Mouse (Mus musculus) lung, adult 2 months (tissue): ENCODE results near the gene Mmp3.

Experiments
- CTCF ChIP-seq: fragments of 200-500 bp; IDR thresholded peaks from 2 replicates; pipeline ENCODE4 v1.5.1; 2011; ENCODE audit warnings: mild to moderate bottlenecking, low read length, control low read depth; ENCODE audit not compliant: insufficient read depth
- POLR2A ChIP-seq: fragments of 200-500 bp; IDR thresholded peaks from 2 replicates; pipeline ENCODE4 v1.6.1; 2011; ENCODE audit warnings: low read depth, mild to moderate bottlenecking, control low read depth, low read length, borderline replicate concordance; ENCODE audit errors: extremely low read depth

- no peak for TF ChIP-seq CTCF
- no peak for TF ChIP-seq POLR2A
Measured at GRCm38 (mm10) chr9:7453302-7453701, 7.7 kb downstream of the Mmp3 start.
